15 mouse cellular contexts compared by ENCODE assay signal in the genomic region with DNA sequence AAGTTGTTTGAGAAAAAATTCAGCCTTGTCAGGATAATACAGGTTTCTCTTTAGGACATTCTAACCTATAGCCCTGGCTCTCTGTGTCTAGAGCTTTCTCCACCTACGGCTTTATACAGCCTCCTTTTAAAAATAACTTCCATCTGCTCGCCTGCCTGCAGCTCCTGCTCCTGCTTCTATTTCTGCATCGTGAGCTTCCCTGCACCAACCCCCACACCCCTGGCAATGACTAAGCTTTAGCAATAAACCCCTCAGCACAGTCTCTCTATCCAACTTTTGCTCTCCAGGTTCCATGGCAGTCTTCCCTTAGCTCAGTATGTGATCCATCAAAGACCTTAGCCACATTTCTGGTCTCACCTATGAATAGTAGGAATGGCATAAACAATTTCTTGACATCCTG.
DNase-seq lines count a peak whose midpoint lies in the region; ATAC-seq and TF ChIP-seq lines count a peak whose summit lies in the region.
"Had no signal": no experiment of that assay in that cellular context is flagged by ENCODE, and none has a peak within 500 bp of the region (broad histone marks: within the 10 kb centered on the region; RNA-seq: fewer than 3 reads in every experiment).

No protein-coding gene starts in this region.

- DNase-seq in forebrain, postnatal 0 days = peak; percentile 47
- no peak for DNase-seq in forebrain, embryonic 10.5 days (ENCODE audit: extremely low spot score, low spot score)
- peak; percentile 75 to 85 for DNase-seq in cerebellum, postnatal 25 days
- DNase-seq in layer of hippocampus, postnatal 14 days (ENCODE audit: low spot score in 2 of 2) = peak; percentile 22 to 68
- DNase-seq in right cerebral cortex, postnatal 14 days = peak; percentile 44
- DNase-seq in urinary bladder, postnatal 36 days (ENCODE audit: low spot score in 2 of 2) = no peak
- no peak for DNase-seq in heart, adult 9 months (ENCODE audit: low spot score in 2 of 2)
- DNase-seq: adrenal gland, adult 8-10 months; liver, embryonic 13.5 days; thymus, postnatal 14 days had no signal

- H3K4me3 ChIP-seq in forebrain, postnatal 0 days (ENCODE audit: low read depth, low read length) = no peak overlapping the region
- H3K4me3 ChIP-seq in forebrain, embryonic 10.5 days = no peak overlapping the region
- H3K4me3 ChIP-seq: heart, embryonic 15.5 days; intestine, embryonic 15.5 days; liver, embryonic 13.5 days; megakaryocyte, embryonic 14.5 days; neural tube, embryonic 12.5 days had no signal

- no peaks in the 10 kb centered on the region for H3K36me3 ChIP-seq in forebrain, postnatal 0 days (ENCODE audit: insufficient read depth)
- no peaks in the 10 kb centered on the region for H3K36me3 ChIP-seq in forebrain, embryonic 10.5 days (replicated peaks)
- H3K36me3 ChIP-seq: heart, embryonic 15.5 days; intestine, embryonic 15.5 days; liver, embryonic 13.5 days; neural tube, embryonic 12.5 days had no signal

- TF ChIP-seq CTCF in forebrain, postnatal 0 days (IDR thresholded peaks at IDR 0.05; ENCODE audit: low read depth) = no peak

- H3K27ac ChIP-seq in forebrain, postnatal 0 days (ENCODE audit: low read depth, low read length) = no peak overlapping the region
- H3K27ac ChIP-seq in forebrain, embryonic 10.5 days = no peak overlapping the region
- H3K27ac ChIP-seq: heart, embryonic 15.5 days; intestine, embryonic 15.5 days; liver, embryonic 13.5 days; neural tube, embryonic 12.5 days had no signal

- H3K4me2 ChIP-seq in forebrain, postnatal 0 days (ENCODE audit: low read depth) = no peak overlapping the region
- H3K4me2 ChIP-seq: heart, embryonic 15.5 days; intestine, embryonic 15.5 days; liver, embryonic 13.5 days; neural tube, embryonic 12.5 days had no signal

- 62% methylated on average over 3 of the region's 3 CpGs for WGBS in forebrain, postnatal 0 days
- WGBS in forebrain, embryonic 10.5 days = 88% methylated on average over 3 of the region's 3 CpGs

- peak; percentile 16; the same call in 1 of the 2 replicates for ATAC-seq in forebrain, postnatal 0 days
- ATAC-seq in erythroid progenitor cell, adult 5-6 weeks (replicated peaks; ENCODE audit: low FRiP score, poor library complexity, severe bottlenecking) = no peak
- ATAC-seq: intestine, embryonic 15.5 days had no signal

- no peaks in the 10 kb centered on the region for H3K27me3 ChIP-seq in forebrain, postnatal 0 days (ENCODE audit: insufficient read depth, low read length)
- no peaks in the 10 kb centered on the region for H3K27me3 ChIP-seq in forebrain, embryonic 10.5 days (ENCODE audit: poor library complexity, severe bottlenecking)
- H3K27me3 ChIP-seq: heart, embryonic 15.5 days; intestine, embryonic 15.5 days; liver, embryonic 13.5 days; megakaryocyte, embryonic 14.5 days; neural tube, embryonic 12.5 days had no signal

- no peaks in the 10 kb centered on the region for H3K4me1 ChIP-seq in forebrain, postnatal 0 days (ENCODE audit: insufficient read depth)
- H3K4me1 ChIP-seq in forebrain, embryonic 10.5 days = no peaks in the 10 kb centered on the region
- H3K4me1 ChIP-seq: heart, embryonic 15.5 days; intestine, embryonic 15.5 days; liver, embryonic 13.5 days; megakaryocyte, embryonic 14.5 days; neural tube, embryonic 12.5 days had no signal

- no peaks in the 10 kb centered on the region for H3K9me3 ChIP-seq in forebrain, postnatal 0 days (ENCODE audit: low read length)
- no peaks in the 10 kb centered on the region; the same call in 1 of the 2 replicates for H3K9me3 ChIP-seq in forebrain, embryonic 10.5 days
- H3K9me3 ChIP-seq: heart, embryonic 15.5 days; intestine, embryonic 15.5 days; neural tube, embryonic 12.5 days had no signal

- H3K9ac ChIP-seq in forebrain, postnatal 0 days = no peak overlapping the region
- H3K9ac ChIP-seq: heart, embryonic 15.5 days; intestine, embryonic 15.5 days; liver, embryonic 13.5 days; neural tube, embryonic 12.5 days had no signal

Comparison
In these comparisons a context has a peak if more than half of its experiments do, and no peak if none do; other contexts are left out.
1. DNase-seq: peak in forebrain, postnatal 0 days (single experiment), cerebellum, postnatal 25 days (2 of 2), layer of hippocampus, postnatal 14 days (2 of 2) and right cerebral cortex, postnatal 14 days (single experiment); none in forebrain, embryonic 10.5 days (single experiment), urinary bladder, postnatal 36 days (0 of 2) and heart, adult 9 months (0 of 2).